Mouse (Mus musculus) kidney, postnatal 14 days (tissue): ENCODE measurements at regions not wholly inside any gene's neighbourhood (a gene's known extent, or its start where the extent isn't known, plus 50 kb on each side); places are given as distances from the start of the nearest gene placed in this dataset.

Experiments
- DNase-seq: peaks from one replicate; pipeline ENCODE4 v3.0.0; 2022; ENCODE audit warnings: mixed read lengths

- no peak for DNase-seq
These were observed 215.5 kb upstream of the Dynlrb2 start for GRCm38 (mm10) chr8:116289237-116289636.

GRCm38 (mm10) chr8:116283990-116284389 is 220.8 kb upstream of the Dynlrb2 start:
- no peak for DNase-seq

GRCm38 (mm10) chr8:116282341-116282740 is 222.4 kb upstream of the Dynlrb2 start:
- no peak for DNase-seq

GRCm38 (mm10) chr8:116275014-116275413 is 229.8 kb upstream of the Dynlrb2 start:
- no peak for DNase-seq

GRCm38 (mm10) chr8:116271238-116271637 is 233.5 kb upstream of the Dynlrb2 start:
- DNase-seq, result peak; percentile 52

GRCm38 (mm10) chr8:116269393-116269792 is 235.4 kb upstream of the Dynlrb2 start:
- no peak for DNase-seq

GRCm38 (mm10) chr8:116268685-116269084 is 236.1 kb upstream of the Dynlrb2 start:
- DNase-seq, result no peak

- DNase-seq, result peak; percentile 83
These were observed 236.6 kb upstream of the Dynlrb2 start for GRCm38 (mm10) chr8:116268161-116268560.

GRCm38 (mm10) chr8:116267021-116267420 is 237.8 kb upstream of the Dynlrb2 start:
- no peak for DNase-seq

- DNase-seq, result no peak
These were observed 239.2 kb upstream of the Dynlrb2 start for GRCm38 (mm10) chr8:116265591-116265990.

GRCm38 (mm10) chr8:116264078-116264477 is 240.7 kb upstream of the Dynlrb2 start:
- DNase-seq, result no peak

- DNase-seq, result no peak
These were observed 243.5 kb upstream of the Dynlrb2 start for GRCm38 (mm10) chr8:116261286-116261685.

- DNase-seq, result peak; percentile 48
These were observed 249.4 kb upstream of the Dynlrb2 start for GRCm38 (mm10) chr8:116255398-116255797.

- peak; percentile 71 for DNase-seq
These were observed 252.1 kb upstream of the Dynlrb2 start for GRCm38 (mm10) chr8:116252455-116253216.

- peak; percentile 80 for DNase-seq
These were observed 256.4 kb upstream of the Dynlrb2 start for GRCm38 (mm10) chr8:116248398-116248797.

GRCm38 (mm10) chr8:116243493-116243892 is 261.3 kb upstream of the Dynlrb2 start:
- no peak for DNase-seq

- no peak for DNase-seq
These were observed 261.8 kb upstream of the Dynlrb2 start for GRCm38 (mm10) chr8:116242972-116243371.

GRCm38 (mm10) chr8:116241987-116242242 is 262.9 kb upstream of the Dynlrb2 start:
- no peak for DNase-seq

GRCm38 (mm10) chr8:116241146-116241986 is 263.4 kb upstream of the Dynlrb2 start:
- DNase-seq, result no peak

- DNase-seq, result no peak
These were observed 266.1 kb upstream of the Dynlrb2 start for GRCm38 (mm10) chr8:116238670-116239069.

GRCm38 (mm10) chr8:116237561-116238100 is 267.1 kb upstream of the Dynlrb2 start:
- DNase-seq, result no peak

GRCm38 (mm10) chr8:116229654-116230136 is 275.1 kb upstream of the Dynlrb2 start:
- DNase-seq, result no peak

GRCm38 (mm10) chr8:116227003-116227402 is 277.8 kb upstream of the Dynlrb2 start:
- no peak for DNase-seq

- DNase-seq, result no peak
These were observed 281.5 kb upstream of the Dynlrb2 start for GRCm38 (mm10) chr8:116223235-116223634.
